Mouse (Mus musculus): ENCODE results near the gene Iqschfp. TPM values are rescaled to one million over a fixed set of nuclear protein-coding genes. Genes with fewer than 3 reads are reported as not detected.

The Iqschfp gene
- polyA plus RNA-seq (2017; shearing (Covaris generic)) = not detected

GRCm38 (mm10) chr3:67892026-67892705 is at the start of gene Iqschfp, which contains the start of gene Iqcj:
Gene Iqschfp (plus strand): TSS chr3:67892232.
Gene Iqcj (plus strand): TSS chr3:67892220.

GRCm38 (mm10) chr3:68064731-68065130 is 172.7 kb downstream of the Iqschfp start, which contains the start of gene Schip1:
Gene Schip1 (plus strand): TSS chr3:68064802.

Other genes with a start within 250 kb of the Iqschfp start
- not detected for gene Iqcj, start within 50 bp of the Iqschfp start, polyA plus RNA-seq (2017; shearing (Covaris generic))
- gene Schip1, start 172.6 kb downstream of the Iqschfp start, polyA plus RNA-seq (2017; shearing (Covaris generic)) = not detected